Mouse (Mus musculus): ENCODE measurements around the gene Wnk4. TPM values are rescaled to one million over a fixed set of nuclear protein-coding genes. Genes with fewer than 3 reads are reported as not detected.

The Wnk4 gene
- polyA plus RNA-seq (2016; fragmentation: Nextera tagmentation; extraction: Ambion mirVana) = 5.7 and 7.5 TPM in 2 replicates

DNA sequence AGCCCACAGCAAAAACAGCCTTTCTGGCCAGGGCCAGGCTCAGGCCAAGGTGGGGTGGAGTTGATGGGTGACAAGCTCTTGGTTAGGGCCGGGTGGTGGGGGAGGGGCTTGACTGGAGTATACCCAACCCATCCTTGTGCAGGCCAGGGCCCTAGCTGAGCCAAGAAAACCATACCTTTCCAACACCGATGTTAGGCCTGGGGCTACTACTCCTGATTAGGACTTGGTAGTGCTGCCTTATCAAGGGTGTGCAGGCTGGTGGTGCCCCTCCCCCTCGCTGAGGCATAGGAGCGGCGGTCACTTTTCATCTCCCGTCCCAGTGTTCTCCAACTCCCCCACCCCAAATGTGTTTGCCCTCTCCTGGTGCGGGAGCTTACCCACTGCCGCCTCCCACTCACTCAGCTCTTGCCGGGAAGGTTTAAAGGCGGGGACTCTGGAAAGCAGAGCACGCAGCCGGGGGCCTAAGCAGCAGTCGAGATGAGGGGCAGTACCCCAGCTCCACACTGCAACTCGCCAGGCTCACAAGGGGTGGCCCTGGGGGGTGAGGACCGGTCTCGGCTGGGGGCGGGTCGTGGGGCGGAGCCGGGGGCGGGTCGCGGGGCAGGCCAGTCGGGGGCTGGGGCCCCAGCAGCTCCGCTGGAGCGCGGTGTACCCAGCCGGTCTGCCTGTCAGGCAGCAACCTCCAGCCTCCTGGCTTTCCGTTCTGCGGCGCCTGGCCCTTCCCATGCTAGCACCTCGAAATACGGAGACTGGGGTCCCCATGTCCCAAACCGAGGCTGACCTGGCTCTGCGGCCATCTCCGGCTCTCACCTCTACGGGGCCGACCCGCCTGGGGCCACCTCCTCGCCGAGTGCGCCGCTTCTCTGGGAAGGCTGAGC is at the start of gene Wnk4:
Gene Wnk4, plus strand, starts transcription at position 620 of the 878 bp plus-strand sequence.
- H3K9ac ChIP-seq = peak within 1 kb of the TSS; percentile 67
- ATAC-seq (ENCODE audit: low FRiP score) = peak; percentile 84
- peak within 1 kb of the TSS; percentile 49 for H3K4me3 ChIP-seq (replicated peaks)
- H3K27ac ChIP-seq = 0 out of 2 replicates have a peak within 1 kb of the TSS, but pooled peaks have one; percentile 38
- peaks cover 14% of the 10 kb centered on the region; the same call in 1 of the 2 replicates for H3K36me3 ChIP-seq (replicated peaks)
- no peaks in the 10 kb centered on the region for H3K9me3 ChIP-seq
- H3K4me1 ChIP-seq = peaks cover 54% of the 10 kb centered on the region
- peaks cover 43% of the 10 kb centered on the region for H3K27me3 ChIP-seq
- WGBS = under 1% methylated on average over 43 of the region's 43 CpGs
- peak within 1 kb of the TSS; percentile 96 for H3K4me2 ChIP-seq

DNA sequence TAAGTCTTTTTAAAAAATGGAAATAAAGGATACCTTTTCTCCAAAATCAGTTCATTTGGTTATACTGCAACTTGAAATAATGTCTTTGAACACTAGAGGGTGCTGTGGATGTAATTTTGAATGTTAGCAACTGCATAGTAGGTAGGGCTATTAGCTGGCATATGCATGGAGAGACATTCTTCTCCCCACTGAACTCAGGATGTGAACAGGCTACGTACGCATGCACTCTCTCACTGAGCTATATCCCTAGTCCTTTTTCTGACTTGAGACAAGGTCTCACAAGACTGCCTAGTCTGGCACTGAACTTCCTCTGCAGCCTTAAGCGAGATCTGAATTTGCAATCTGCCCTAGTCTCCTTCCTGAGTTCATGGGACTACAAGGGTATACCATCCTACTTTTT is 48.4 kb upstream of the Wnk4 start:
- no peaks in the 10 kb centered on the region for H3K27me3 ChIP-seq
- no peak overlapping the region for H3K27ac ChIP-seq
- H3K36me3 ChIP-seq (replicated peaks) = 0 out of 2 replicates have a peak, but pooled peaks cover 6% of the 10 kb centered on the region
- no peak overlapping the region for H3K4me3 ChIP-seq (replicated peaks)
- H3K4me1 ChIP-seq = no peaks in the 10 kb centered on the region
- H3K4me2 ChIP-seq = no peak overlapping the region
- no peak overlapping the region for H3K9ac ChIP-seq
- H3K9me3 ChIP-seq = no peaks in the 10 kb centered on the region
- WGBS = 46% methylated on average over 3 of the region's 3 CpGs
- no peak for ATAC-seq (ENCODE audit: low FRiP score)

DNA sequence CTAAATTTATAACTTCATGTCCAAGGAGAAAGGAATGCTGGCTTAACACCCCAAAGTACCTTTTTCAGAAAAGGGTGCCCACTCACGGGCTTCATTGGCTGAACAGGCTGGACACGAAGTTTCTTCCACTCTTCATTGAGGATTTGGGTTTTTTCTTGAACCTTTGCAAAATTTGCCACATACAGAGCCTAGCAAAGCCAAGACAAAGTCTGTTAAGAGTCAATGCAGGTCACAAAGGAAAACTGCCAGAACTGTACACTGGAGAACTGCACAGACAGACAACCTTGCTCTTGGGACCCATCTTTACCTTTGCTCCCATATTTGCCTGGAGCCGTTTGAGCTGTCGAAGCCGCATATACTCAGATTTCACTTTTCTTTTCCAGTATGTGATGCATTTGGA is 43.4 kb upstream of the Wnk4 start:
- no peaks in the 10 kb centered on the region for H3K36me3 ChIP-seq (replicated peaks)
- H3K9me3 ChIP-seq = no peaks in the 10 kb centered on the region
- WGBS = 91% methylated on average over 5 of the region's 5 CpGs
- H3K27me3 ChIP-seq = no peaks in the 10 kb centered on the region
- no peak overlapping the region for H3K9ac ChIP-seq
- H3K4me3 ChIP-seq (replicated peaks) = no peak overlapping the region
- no peak overlapping the region for H3K4me2 ChIP-seq
- H3K4me1 ChIP-seq = no peaks in the 10 kb centered on the region
- no peak for ATAC-seq (ENCODE audit: low FRiP score)
- no peak overlapping the region for H3K27ac ChIP-seq

DNA sequence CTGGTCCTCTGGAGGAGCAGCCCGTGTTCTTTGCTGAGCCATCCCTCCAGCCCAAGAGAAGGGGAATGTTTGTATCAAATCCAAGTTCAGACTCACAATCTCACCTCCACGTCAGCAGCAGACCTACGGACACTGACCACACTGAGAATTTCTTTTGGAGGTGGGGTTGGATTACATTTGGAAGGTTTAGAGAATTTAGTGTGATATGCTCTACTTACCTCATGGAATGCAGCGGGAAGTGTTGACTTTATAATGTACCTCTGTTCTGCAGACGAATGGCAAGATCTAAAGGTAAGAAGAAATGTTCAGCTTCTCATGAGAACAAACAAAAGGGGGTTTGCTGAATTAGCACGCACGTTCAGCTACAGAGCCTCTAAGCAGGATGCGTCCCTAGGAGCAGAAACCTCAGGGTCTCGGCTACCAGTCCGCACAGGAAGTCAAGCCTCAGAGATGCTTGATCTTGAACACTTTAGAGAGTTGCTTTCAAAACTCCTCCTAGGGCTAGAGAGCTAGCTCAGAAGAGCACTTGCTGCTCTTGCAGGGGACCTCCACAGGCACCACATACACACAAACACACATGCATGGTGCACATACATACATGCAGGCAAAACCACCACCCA is 41.8 kb upstream of the Wnk4 start:
- no peaks in the 10 kb centered on the region for H3K9me3 ChIP-seq
- no peak overlapping the region for H3K9ac ChIP-seq
- H3K4me3 ChIP-seq (replicated peaks) = no peak overlapping the region
- 84% methylated on average over 10 of the region's 10 CpGs for WGBS
- no peak overlapping the region for H3K27ac ChIP-seq
- no peaks in the 10 kb centered on the region for H3K4me1 ChIP-seq
- no peaks in the 10 kb centered on the region for H3K36me3 ChIP-seq (replicated peaks)
- no peaks in the 10 kb centered on the region for H3K27me3 ChIP-seq
- ATAC-seq (ENCODE audit: low FRiP score) = no peak
- no peak overlapping the region for H3K4me2 ChIP-seq

DNA sequence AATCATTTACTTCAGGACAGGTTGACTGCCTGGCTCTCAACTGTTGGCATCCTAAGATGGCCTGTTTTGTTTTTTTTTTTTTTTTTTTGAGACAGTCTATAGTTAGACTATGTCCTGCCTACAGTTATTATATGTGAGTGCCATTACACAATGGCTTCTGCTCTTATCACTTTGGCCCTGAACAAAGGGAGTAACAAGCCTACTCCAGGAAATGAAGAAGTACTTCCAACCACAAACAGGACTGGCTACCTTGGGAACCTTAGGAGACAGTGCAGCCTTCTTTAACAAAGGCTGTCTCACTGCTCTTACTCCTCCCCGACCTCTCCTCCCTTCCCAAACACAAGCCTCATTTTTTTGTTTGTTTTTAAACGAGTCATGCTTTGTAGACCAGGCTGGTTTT is 39.5 kb upstream of the Wnk4 start:
- Histone ChIP-seq H3K4me1 (peaks cover 7% of the 10 kb centered on the region; the same call in 1 of the 2 replicates), H3K9ac (no peak overlapping the region), H3K4me2 (no peak overlapping the region), H3K4me3 (replicated peaks) (no peak overlapping the region), H3K9me3 (no peaks in the 10 kb centered on the region), H3K27ac (no peak overlapping the region), H3K36me3 (replicated peaks) (no peaks in the 10 kb centered on the region), H3K27me3 (peaks cover 4% of the 10 kb centered on the region; the same call in 1 of the 2 replicates)
- 65% methylated on average over 2 of the region's 2 CpGs for WGBS
- ATAC-seq (ENCODE audit: low FRiP score) = no peak

DNA sequence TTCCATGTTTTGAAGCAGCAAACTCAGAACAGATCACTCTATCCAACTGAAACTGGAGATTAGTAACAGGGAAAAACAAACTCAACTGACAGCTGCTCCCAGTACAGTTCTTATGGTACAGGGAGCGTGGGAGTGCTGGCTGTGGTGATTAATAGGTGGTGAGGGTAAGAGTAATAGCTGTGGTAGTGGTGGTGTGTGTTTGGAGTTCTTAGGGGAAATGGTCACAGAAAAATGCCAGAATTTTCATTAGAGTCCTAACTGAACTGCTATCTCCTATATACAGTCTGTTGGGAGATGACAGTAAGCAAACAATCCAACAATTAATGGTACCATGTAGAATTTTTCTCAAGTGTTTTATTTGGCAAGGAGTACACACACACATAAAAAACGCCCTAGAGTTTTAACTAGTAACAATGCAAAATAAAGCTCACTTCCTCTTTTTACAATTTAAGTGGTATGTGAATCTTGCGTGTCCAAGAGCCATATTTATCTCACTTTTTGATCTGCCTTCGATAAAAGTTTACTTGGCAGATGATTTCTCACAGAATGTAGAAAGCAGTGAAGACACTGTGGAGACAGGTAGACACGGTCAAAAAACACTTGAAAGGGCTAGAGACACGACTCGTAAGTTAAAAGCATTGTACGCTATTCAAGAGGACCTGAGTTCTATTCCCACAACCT is 38.9 kb upstream of the Wnk4 start:
- 90% methylated on average over 8 of the region's 8 CpGs for WGBS
- ATAC-seq (ENCODE audit: low FRiP score) = no peak
- H3K27me3 ChIP-seq = peaks cover 4% of the 10 kb centered on the region; the same call in 1 of the 2 replicates
- H3K27ac ChIP-seq = no peak overlapping the region
- H3K9ac ChIP-seq = no peak overlapping the region
- no peaks in the 10 kb centered on the region for H3K9me3 ChIP-seq
- H3K4me2 ChIP-seq = no peak overlapping the region
- H3K36me3 ChIP-seq (replicated peaks) = no peaks in the 10 kb centered on the region
- no peak overlapping the region for H3K4me3 ChIP-seq (replicated peaks)
- peaks cover 11% of the 10 kb centered on the region for H3K4me1 ChIP-seq

DNA sequence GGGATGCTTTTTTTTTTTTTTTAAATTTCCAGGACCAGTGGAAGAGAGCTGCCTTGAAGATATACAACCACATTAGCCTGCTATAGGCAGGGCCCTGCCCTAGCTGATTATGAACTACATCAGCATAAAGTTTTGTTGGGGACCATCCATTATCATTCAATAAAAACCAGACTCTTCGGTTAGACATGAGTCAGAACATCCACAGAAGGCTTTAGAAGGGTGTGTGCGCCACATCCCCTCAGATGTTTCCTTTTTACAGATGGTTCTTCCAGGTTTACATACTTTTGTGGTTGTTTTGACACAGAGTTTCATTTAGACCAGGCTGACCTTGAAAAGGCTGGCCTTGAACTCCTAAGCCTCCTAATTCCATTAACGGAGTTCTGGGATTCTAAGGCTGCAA is 36.0 kb upstream of the Wnk4 start:
- Histone ChIP-seq H3K4me3 (replicated peaks) (no peak overlapping the region), H3K27me3 (peaks cover 13% of the 10 kb centered on the region; the same call in 1 of the 2 replicates), H3K4me1 (peaks cover 12% of the 10 kb centered on the region), H3K9ac (no peak overlapping the region), H3K36me3 (replicated peaks) (no peaks in the 10 kb centered on the region), H3K27ac (no peak overlapping the region), H3K4me2 (no peak overlapping the region), H3K9me3 (no peaks in the 10 kb centered on the region)
- no peak for ATAC-seq (ENCODE audit: low FRiP score)
- WGBS = 94% methylated on average over 3 of the region's 3 CpGs

DNA sequence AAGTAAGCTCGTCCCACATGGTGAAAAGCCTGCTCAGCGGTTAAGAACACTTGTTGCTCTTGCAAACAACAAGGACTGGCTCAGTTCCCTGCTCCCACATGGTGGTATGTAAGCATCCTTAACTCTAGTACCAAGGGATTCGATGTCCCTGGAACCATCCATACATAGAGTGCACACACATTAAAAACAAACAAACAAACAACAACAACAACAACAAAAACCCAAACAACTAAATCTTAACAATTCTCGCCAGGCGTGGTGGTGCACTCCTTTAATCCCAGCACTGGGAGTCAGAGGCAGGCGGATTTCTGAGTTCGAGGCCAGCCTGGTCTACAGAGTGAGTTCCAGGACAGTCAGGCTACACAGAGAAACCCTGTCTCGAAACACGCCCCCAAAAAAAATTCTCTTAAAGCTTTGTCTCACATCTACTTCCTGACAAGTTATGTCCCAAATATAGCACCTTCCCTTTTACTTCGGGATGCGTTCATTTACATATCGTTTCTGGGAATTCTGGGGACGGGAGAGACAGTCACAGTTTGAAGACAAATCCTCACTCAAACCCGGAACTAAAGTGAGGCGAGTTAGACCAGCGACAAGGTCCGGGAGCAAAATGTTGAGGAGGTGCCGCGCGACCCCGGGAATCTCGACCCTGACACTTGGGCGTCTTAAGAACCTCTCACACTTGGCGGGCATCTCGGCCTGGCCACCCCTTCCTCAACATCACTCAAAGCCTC is 34.9 kb upstream of the Wnk4 start:
- peak overlapping the region; percentile 84 for H3K9ac ChIP-seq
- H3K36me3 ChIP-seq (replicated peaks) = no peaks in the 10 kb centered on the region
- WGBS = 18% methylated on average over 25 of the region's 25 CpGs
- H3K4me3 ChIP-seq (replicated peaks) = peak overlapping the region; percentile 81
- no peaks in the 10 kb centered on the region for H3K9me3 ChIP-seq
- ATAC-seq (ENCODE audit: low FRiP score) = no peak
- peaks cover 13% of the 10 kb centered on the region for H3K27me3 ChIP-seq
- peaks cover 21% of the 10 kb centered on the region for H3K4me1 ChIP-seq
- peak overlapping the region; percentile 99 for H3K4me2 ChIP-seq
- no peak overlapping the region for H3K27ac ChIP-seq

DNA sequence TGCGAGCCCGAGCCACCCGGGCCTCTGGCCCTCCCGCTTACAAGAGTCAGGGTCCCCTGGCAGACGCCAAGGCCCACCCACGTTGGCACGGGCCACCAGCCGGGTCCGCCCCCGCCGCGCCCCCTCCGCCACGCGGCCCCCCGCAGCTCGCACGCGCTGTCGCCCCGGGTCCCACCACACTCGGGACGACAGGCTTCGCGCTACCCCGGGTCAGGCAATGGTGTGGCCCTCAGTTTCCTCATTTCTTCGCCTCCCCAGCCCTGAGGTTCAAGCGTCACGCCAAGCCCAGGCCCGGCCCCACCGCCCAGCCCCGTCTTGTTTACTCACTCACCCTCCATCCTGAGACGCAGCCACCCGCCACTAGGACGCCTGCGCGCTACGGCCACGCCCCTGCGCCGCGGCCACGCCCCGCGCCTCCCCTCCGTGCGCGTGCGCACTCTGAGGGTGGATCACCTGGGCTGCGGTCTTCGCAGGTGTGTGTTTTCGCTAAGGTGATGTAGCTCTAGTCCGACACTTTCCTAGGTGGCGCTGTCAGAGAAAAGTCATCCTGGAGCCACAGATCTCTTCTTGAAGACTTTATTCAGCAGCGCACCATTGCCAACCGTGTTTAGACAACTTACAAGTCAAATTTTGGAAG is 34.2 kb upstream of the Wnk4 start, which contains the start of gene Ezh1:
Gene Ezh1, minus strand, starts transcription at position 399 of the 637 bp plus-strand sequence.
- Histone ChIP-seq H3K27me3 (peaks cover 18% of the 10 kb centered on the region), H3K4me2 (peak within 1 kb of the TSS; percentile 99), H3K36me3 (replicated peaks) (no peaks in the 10 kb centered on the region), H3K9ac (peak within 1 kb of the TSS; percentile 84), H3K9me3 (no peaks in the 10 kb centered on the region), H3K4me1 (peaks cover 28% of the 10 kb centered on the region), H3K4me3 (replicated peaks) (peak within 1 kb of the TSS; percentile 81), H3K27ac (no peak within 1 kb of the TSS)
- ATAC-seq (ENCODE audit: low FRiP score) = peak; percentile 91
- under 1% methylated on average over 54 of the region's 56 CpGs for WGBS

DNA sequence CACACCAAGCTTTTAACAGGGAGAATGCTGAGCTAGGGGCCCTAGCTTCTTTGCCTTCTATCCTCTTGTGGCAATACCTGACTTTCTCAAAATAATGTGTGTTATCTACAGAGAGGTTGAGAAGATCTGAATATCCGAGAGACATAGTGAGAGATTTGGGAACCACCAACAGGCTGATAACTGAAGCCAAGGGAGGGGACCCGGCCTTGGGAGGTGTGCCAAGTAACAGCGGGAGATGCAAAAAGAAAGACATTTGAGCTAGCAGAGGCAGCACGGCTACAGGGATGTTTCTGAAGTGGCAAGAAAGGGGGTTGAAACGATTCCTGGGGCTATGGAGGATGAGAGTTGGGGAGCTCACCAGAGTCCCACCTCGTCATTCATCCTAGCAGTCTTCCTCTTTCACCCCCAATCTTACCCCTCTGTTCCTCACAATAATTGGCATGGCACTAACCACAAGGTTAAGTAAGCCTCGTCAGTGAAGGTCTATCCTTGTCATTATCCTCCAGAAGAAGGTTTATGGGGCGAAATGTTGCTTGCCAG is 30.9 kb upstream of the Wnk4 start:
- Histone ChIP-seq H3K36me3 (replicated peaks) (no peaks in the 10 kb centered on the region), H3K4me3 (replicated peaks) (no peak overlapping the region), H3K9ac (no peak overlapping the region), H3K4me1 (peaks cover 32% of the 10 kb centered on the region), H3K9me3 (no peaks in the 10 kb centered on the region), H3K27me3 (peaks cover 19% of the 10 kb centered on the region), H3K4me2 (no peak overlapping the region), H3K27ac (no peak overlapping the region)
- 26% methylated on average over 8 of the region's 8 CpGs for WGBS
- no peak for ATAC-seq (ENCODE audit: low FRiP score)

DNA sequence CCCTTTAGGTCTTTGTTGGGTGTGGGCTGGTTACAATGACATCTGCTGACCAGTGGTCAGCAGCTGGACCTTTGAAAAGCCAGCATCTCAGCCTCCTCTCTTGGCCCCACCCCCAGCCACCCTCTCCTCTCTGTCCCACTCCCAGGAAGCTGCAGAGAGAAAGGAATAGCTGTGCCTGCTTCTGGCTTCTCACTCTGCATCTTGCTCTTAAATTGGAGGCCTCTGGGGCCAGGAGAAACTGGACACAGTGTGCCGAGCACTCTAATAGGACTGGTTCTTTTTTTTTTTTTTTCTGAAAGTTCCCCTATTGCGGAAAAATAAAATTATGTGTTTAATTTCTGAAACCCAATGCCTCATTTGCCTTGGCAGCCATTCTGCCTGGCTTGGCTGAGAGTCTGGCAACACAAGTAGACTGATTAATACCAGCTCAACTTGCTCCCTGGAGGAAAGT is 30.3 kb upstream of the Wnk4 start:
- Histone ChIP-seq H3K4me1 (peaks cover 32% of the 10 kb centered on the region), H3K4me3 (replicated peaks) (no peak overlapping the region), H3K27me3 (peaks cover 19% of the 10 kb centered on the region), H3K4me2 (no peak overlapping the region), H3K9ac (no peak overlapping the region), H3K27ac (0 out of 2 replicates have a peak overlapping the region, but pooled peaks have one; percentile 25), H3K36me3 (replicated peaks) (no peaks in the 10 kb centered on the region), H3K9me3 (no peaks in the 10 kb centered on the region)
- ATAC-seq (ENCODE audit: low FRiP score) = no peak
- 40% methylated on average over 2 of the region's 2 CpGs for WGBS

All from forebrain, embryonic 12.5 days (tissue).